Mouse (Mus musculus): ENCODE results near the gene Ctsf. TPM values are rescaled to one million over a fixed set of nuclear protein-coding genes. Genes with fewer than 3 reads are reported as not detected.

The Ctsf gene
- total and polyA plus RNA-seq, 3 experiments = not detected

DNA sequence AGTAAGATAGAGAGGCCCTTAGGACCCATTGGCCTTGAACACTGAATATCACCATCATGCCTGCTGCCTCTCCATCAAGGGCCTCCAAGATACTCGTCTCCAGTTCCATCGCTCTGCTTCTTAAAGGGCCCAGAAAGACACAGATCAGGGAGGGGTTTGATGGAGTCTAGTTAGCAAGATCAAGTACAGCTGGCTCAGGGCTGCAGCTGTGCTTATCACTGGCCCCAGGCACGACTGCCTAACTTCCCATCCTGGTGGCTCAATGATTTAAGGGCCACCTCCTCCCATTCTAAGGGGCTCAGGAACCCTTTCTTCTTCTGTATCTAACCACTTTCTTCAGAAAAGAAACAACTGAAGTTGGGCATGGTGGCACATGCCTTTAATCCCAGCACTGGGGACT is 36.9 kb downstream of the Ctsf start:
- H3K27me3 ChIP-seq (replicated peaks) = no peaks in the 10 kb centered on the region
- TF ChIP-seq CHD1 (IDR thresholded peaks at IDR 0.05; ENCODE audit: low read depth, low read length) (no peak), MEF2A (IDR thresholded peaks at IDR 0.05; ENCODE audit: borderline replicate concordance, low read depth, low read length) (no peak)
- H3K4me3 ChIP-seq (replicated peaks in 1 of 3; ENCODE audit: low read depth in 2 of 3, low read length in 2 of 3, poor library complexity in 1 of 3) = no peak overlapping the region
- dilution Hi-C loops (cut with MboI; ENCODE audit: extremely low pct_ligation_motif_present, extremely low pct_unique_long_range_greater_than_20kb, low sequenced_read_pairs) = no loop called here
- H3K4me2 ChIP-seq (ENCODE audit: insufficient read depth, low read depth, poor library complexity, severe bottlenecking) = no peak overlapping the region
- H3K27ac ChIP-seq (ENCODE audit: insufficient read depth, low read depth) = no peak overlapping the region
- peaks cover 0 to 49% of the 10 kb centered on the region in 2 experiments for H3K36me3 ChIP-seq (replicated peaks in 1 of 2; ENCODE audit: control insufficient read depth in 1 of 2, insufficient read depth in 1 of 2, low read length in 1 of 2)
- H3K79me2 ChIP-seq (replicated peaks; ENCODE audit: control insufficient read depth, extremely low read depth, insufficient read depth, poor library complexity, severe bottlenecking) = no peaks in the 10 kb centered on the region
- H3K9ac ChIP-seq (ENCODE audit: insufficient read depth, low read depth) = no peak overlapping the region
- in situ Hi-C loops (cut with MboI; ENCODE audit: low pct_ligation_motif_present, low pct_unique_long_range_greater_than_20kb, low sequenced_read_pairs) = no loop called here
- DNase-seq (ENCODE audit: extremely low read depth) = no peak
- no peaks in the 10 kb centered on the region for H3K9me3 ChIP-seq (replicated peaks; ENCODE audit: low read length)
- no peaks in the 10 kb centered on the region for H3K4me1 ChIP-seq (ENCODE audit: control insufficient read depth in 1 of 2, insufficient read depth in 2 of 2)

DNA sequence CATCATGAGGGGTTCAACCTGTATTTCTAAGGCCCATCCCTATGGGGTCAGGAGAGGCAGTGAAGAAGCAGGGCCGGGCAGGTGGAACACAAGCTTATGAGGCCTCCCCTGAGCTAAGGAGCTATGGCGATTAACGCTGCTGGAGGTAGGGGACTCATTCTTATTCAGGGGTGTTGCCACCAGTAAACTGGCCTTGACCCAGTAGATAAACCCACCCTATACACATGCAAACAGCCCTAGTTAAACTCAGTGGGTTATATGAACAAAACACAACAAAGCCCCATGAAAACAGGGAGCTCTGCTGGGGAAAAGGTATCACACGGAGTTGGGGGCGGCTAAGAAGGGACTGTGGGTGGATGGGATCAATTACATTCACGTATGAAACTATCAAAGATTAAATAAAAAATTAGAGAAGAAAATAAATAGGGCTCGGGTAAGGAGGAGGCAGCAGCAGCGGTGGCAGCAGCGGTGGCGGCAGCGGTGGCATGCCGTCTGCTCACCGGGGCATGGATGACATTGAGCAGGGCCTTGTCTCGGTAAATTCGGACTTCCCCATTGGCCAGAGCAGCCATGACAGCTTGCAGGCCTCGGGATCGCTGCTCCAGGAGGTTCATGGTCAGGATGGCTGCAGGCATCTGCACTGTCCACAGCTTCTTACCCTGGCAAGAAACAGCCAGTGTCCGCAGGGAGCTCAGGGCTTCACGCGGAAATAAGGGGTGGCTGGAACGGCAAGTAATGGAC is 42.0 kb downstream of the Ctsf start:
- H3K79me2 ChIP-seq (replicated peaks; ENCODE audit: control insufficient read depth, extremely low read depth, insufficient read depth, poor library complexity, severe bottlenecking) = no peaks in the 10 kb centered on the region
- no peak overlapping the region for H3K4me2 ChIP-seq (ENCODE audit: insufficient read depth, low read depth, poor library complexity, severe bottlenecking)
- dilution Hi-C loops (cut with MboI; ENCODE audit: extremely low pct_ligation_motif_present, extremely low pct_unique_long_range_greater_than_20kb, low sequenced_read_pairs) (no loop called here), in situ Hi-C loops (cut with MboI; ENCODE audit: low pct_ligation_motif_present, low pct_unique_long_range_greater_than_20kb, low sequenced_read_pairs) (no loop called here)
- H3K9me3 ChIP-seq (replicated peaks; ENCODE audit: low read length) = no peaks in the 10 kb centered on the region
- H3K27ac ChIP-seq (ENCODE audit: insufficient read depth, low read depth) = no peak overlapping the region
- no peaks in the 10 kb centered on the region for H3K4me1 ChIP-seq (ENCODE audit: control insufficient read depth in 1 of 2, insufficient read depth in 2 of 2)
- H3K4me3 ChIP-seq (replicated peaks in 1 of 3; ENCODE audit: low read depth in 2 of 3, low read length in 2 of 3, poor library complexity in 1 of 3) = no peak overlapping the region
- DNase-seq (ENCODE audit: extremely low read depth) = no peak
- peaks cover 0 to 37% of the 10 kb centered on the region in 2 experiments for H3K36me3 ChIP-seq (replicated peaks in 1 of 2; ENCODE audit: control insufficient read depth in 1 of 2, insufficient read depth in 1 of 2, low read length in 1 of 2)
- no peak for TF ChIP-seq USF1 (IDR thresholded peaks at IDR 0.05; ENCODE audit: low read depth, low read length)
- no peak for TF ChIP-seq UBTF (IDR thresholded peaks at IDR 0.05; ENCODE audit: low read depth, low read length)
- no peak for TF ChIP-seq CHD2 (IDR thresholded peaks at IDR 0.05; ENCODE audit: low read length)
- no peak for TF ChIP-seq TCF12 (IDR thresholded peaks at IDR 0.05; ENCODE audit: low read depth, low read length)
- TF ChIP-seq MYC (IDR thresholded peaks at IDR 0.05; ENCODE audit: low read depth, low read length) = no peak
- no peaks in the 10 kb centered on the region for H3K27me3 ChIP-seq (replicated peaks)
- no peak overlapping the region for H3K9ac ChIP-seq (ENCODE audit: insufficient read depth, low read depth)

DNA sequence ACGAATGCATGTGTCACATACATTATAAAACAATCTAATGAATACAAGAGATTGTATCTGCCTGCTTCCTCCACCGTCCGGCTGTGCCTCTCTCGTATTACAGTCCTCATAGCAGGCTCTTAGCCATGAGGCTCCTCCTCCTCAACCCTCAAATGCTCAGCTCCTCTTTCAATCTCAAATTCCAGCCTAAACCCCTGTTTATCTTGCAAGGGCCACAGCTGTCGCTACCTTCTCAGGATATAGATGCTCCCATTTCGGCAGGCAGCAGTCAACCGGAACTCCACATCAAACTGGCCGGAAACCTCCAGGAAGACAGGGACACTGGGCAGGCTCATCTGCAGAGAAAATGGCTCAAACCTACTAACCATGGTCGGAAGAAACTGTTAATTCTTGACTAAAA is 44.0 kb downstream of the Ctsf start:
- H3K27me3 ChIP-seq (replicated peaks) = no peaks in the 10 kb centered on the region
- H3K27ac ChIP-seq (ENCODE audit: insufficient read depth, low read depth) = no peak overlapping the region
- no peak overlapping the region for H3K9ac ChIP-seq (ENCODE audit: insufficient read depth, low read depth)
- H3K9me3 ChIP-seq (replicated peaks; ENCODE audit: low read length) = no peaks in the 10 kb centered on the region
- no peaks in the 10 kb centered on the region for H3K79me2 ChIP-seq (replicated peaks; ENCODE audit: control insufficient read depth, extremely low read depth, insufficient read depth, poor library complexity, severe bottlenecking)
- no peak overlapping the region for H3K4me2 ChIP-seq (ENCODE audit: insufficient read depth, low read depth, poor library complexity, severe bottlenecking)
- no peaks in the 10 kb centered on the region for H3K4me1 ChIP-seq (ENCODE audit: control insufficient read depth in 1 of 2, insufficient read depth in 2 of 2)
- dilution Hi-C loops (cut with MboI; ENCODE audit: extremely low pct_ligation_motif_present, extremely low pct_unique_long_range_greater_than_20kb, low sequenced_read_pairs) (no loop called here), in situ Hi-C loops (cut with MboI; ENCODE audit: low pct_ligation_motif_present, low pct_unique_long_range_greater_than_20kb, low sequenced_read_pairs) (no loop called here)
- TF ChIP-seq ZC3H11A (IDR thresholded peaks at IDR 0.05; ENCODE audit: low read depth, low read length) = no peak
- no peak for TF ChIP-seq EP300 (IDR thresholded peaks at IDR 0.05; ENCODE audit: low read length)
- no peak for TF ChIP-seq HCFC1 (IDR thresholded peaks at IDR 0.05; ENCODE audit: low read depth, low read length)
- TF ChIP-seq IRF4 (IDR thresholded peaks at IDR 0.05; ENCODE audit: low read depth, low read length) = no peak
- no peak for TF ChIP-seq SIN3A (IDR thresholded peaks at IDR 0.05; ENCODE audit: low read length)
- no peak for TF ChIP-seq ZMIZ1 (IDR thresholded peaks at IDR 0.05; ENCODE audit: low read depth, low read length)
- no peak for TF ChIP-seq JUN (IDR thresholded peaks at IDR 0.05; ENCODE audit: insufficient read depth, low read depth, low read length)
- no peak for TF ChIP-seq MYC (IDR thresholded peaks at IDR 0.05; ENCODE audit: low read depth, low read length)
- TF ChIP-seq MAX (IDR thresholded peaks at IDR 0.05; ENCODE audit: low read length) = no peak
- no peak for TF ChIP-seq CHD1 (IDR thresholded peaks at IDR 0.05; ENCODE audit: low read depth, low read length)
- TF ChIP-seq BHLHE40 (IDR thresholded peaks at IDR 0.05; ENCODE audit: low read depth, low read length) = no peak
- no peak for TF ChIP-seq NELFE (IDR thresholded peaks at IDR 0.05; ENCODE audit: low read depth, low read length)
- TF ChIP-seq ZNF384 (IDR thresholded peaks at IDR 0.05; ENCODE audit: low read depth, low read length) = no peak
- TF ChIP-seq USF1 (IDR thresholded peaks at IDR 0.05; ENCODE audit: low read depth, low read length) = no peak
- TF ChIP-seq ETS1 (conservative IDR thresholded peaks at IDR 0.05; ENCODE audit: low read depth, low read length) = no peak
- no peak for TF ChIP-seq E2F4 (IDR thresholded peaks at IDR 0.05; ENCODE audit: insufficient replicate concordance, low read depth, low read length)
- TF ChIP-seq TCF12 (IDR thresholded peaks at IDR 0.05; ENCODE audit: low read depth, low read length) = no peak
- TF ChIP-seq SMC3 (IDR thresholded peaks at IDR 0.05; ENCODE audit: low read depth, low read length) = no peak
- no peak overlapping the region for H3K4me3 ChIP-seq (replicated peaks in 1 of 3; ENCODE audit: low read depth in 2 of 3, low read length in 2 of 3, poor library complexity in 1 of 3)
- DNase-seq (ENCODE audit: extremely low read depth) = no peak
- peaks cover 0 to 40% of the 10 kb centered on the region in 2 experiments for H3K36me3 ChIP-seq (replicated peaks in 1 of 2; ENCODE audit: control insufficient read depth in 1 of 2, insufficient read depth in 1 of 2, low read length in 1 of 2)

All from CH12.LX (cell line).